In the genomic region with DNA sequence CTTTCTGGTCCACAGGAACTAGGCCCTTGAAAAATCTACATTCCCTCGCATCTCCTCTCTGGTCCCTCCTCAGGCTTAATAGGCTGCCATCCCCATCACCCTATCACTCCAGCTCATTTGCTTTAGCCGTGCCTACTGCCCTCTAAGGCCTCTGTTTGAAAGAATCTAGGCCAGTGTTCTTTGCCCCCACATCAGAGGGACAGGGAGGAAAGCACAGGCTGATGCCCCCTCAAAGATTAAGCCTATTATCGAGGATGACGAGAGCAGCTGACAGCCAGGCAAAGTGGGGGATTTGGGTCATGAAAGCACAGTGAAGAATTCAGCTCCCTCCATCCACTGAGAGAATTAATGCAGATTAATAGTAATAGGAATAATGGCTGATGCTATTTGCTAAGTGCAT, we compare ENCODE assay signal across 22 mouse cellular contexts.
DNase-seq lines count a peak whose midpoint lies in the region; ATAC-seq and TF ChIP-seq lines count a peak whose summit lies in the region.
"Had no signal": no experiment of that assay in that cellular context is flagged by ENCODE, and none has a peak within 500 bp of the region (broad histone marks: within the 10 kb centered on the region; RNA-seq: fewer than 3 reads in every experiment).

No protein-coding gene starts in this region.

- no peak overlapping the region for H3K9ac ChIP-seq in midbrain, embryonic 13.5 days (replicated peaks)
- no peak overlapping the region for H3K9ac ChIP-seq in midbrain, postnatal 0 days (replicated peaks; ENCODE audit: low read length, poor library complexity, severe bottlenecking)
- H3K9ac ChIP-seq: forebrain, embryonic 15.5 days; hindbrain, embryonic 13.5 days had no signal

- no peak overlapping the region for H3K4me2 ChIP-seq in midbrain, embryonic 13.5 days (replicated peaks)
- no peak overlapping the region for H3K4me2 ChIP-seq in midbrain, postnatal 0 days (ENCODE audit: low read depth, low read length, poor library complexity, severe bottlenecking)
- H3K4me2 ChIP-seq: forebrain, embryonic 15.5 days; hindbrain, embryonic 13.5 days had no signal

- peaks cover 4% of the 10 kb centered on the region for H3K4me1 ChIP-seq in midbrain, embryonic 13.5 days (replicated peaks)
- no peaks in the 10 kb centered on the region for H3K4me1 ChIP-seq in midbrain, postnatal 0 days (ENCODE audit: insufficient read depth, low read length)
- H3K4me1 ChIP-seq: embryonic facial prominence, embryonic 10.5 days; forebrain, embryonic 15.5 days had no signal

- DNase-seq in brain, embryonic 14.5 days (ENCODE audit: low read depth): peak; percentile 26
- DNase-seq in midbrain, postnatal 0 days (ENCODE audit: low spot score): no peak
- peak; percentile 42 for DNase-seq in retina, postnatal 7 days (ENCODE audit: low read depth, low spot score)
- DNase-seq in cerebellum, postnatal 4 days (ENCODE audit: low spot score in 2 of 2): no peak
- no peak for DNase-seq in spleen, postnatal 4 days (ENCODE audit: low spot score in 2 of 2)
- DNase-seq in right cerebral cortex, adult 2 months (ENCODE audit: low spot score in 2 of 2): no peak
- DNase-seq: adrenal gland, postnatal 10 days; B cell, adult 2 months; cerebellum, adult 18-20 months; cerebellum, adult 9-11 months; cerebellum, postnatal 36 days; gastrocnemius, postnatal 36 days; heart, adult 11 months; heart, postnatal 10 days had no signal

- no peaks in the 10 kb centered on the region for H3K9me3 ChIP-seq in midbrain, embryonic 13.5 days
- H3K9me3 ChIP-seq in midbrain, postnatal 0 days (ENCODE audit: low read length): no peaks in the 10 kb centered on the region
- H3K9me3 ChIP-seq: embryonic facial prominence, embryonic 10.5 days; forebrain, embryonic 10.5 days; forebrain, embryonic 15.5 days; G1E; hindbrain, embryonic 13.5 days had no signal

- H3K27ac ChIP-seq in midbrain, embryonic 13.5 days: no peak overlapping the region
- H3K27ac ChIP-seq in midbrain, postnatal 0 days (ENCODE audit: low read depth, low read length): no peak overlapping the region
- H3K27ac ChIP-seq: embryonic facial prominence, embryonic 10.5 days; forebrain, embryonic 10.5 days; forebrain, embryonic 15.5 days; hindbrain, embryonic 13.5 days; hindbrain, postnatal 0 days had no signal

- ATAC-seq in midbrain, embryonic 13.5 days: peak; percentile 67; the same call in 1 of the 2 replicates
- ATAC-seq in midbrain, postnatal 0 days (ENCODE audit: low FRiP score): peak; percentile 41; the same call in 1 of the 2 replicates
- ATAC-seq: CD4-positive, CD25-positive, alpha-beta regulatory T cell, adult 4 months; forebrain, embryonic 15.5 days; hindbrain, postnatal 0 days had no signal

- H3K27me3 ChIP-seq in midbrain, embryonic 13.5 days: no peaks in the 10 kb centered on the region
- no peaks in the 10 kb centered on the region for H3K27me3 ChIP-seq in midbrain, postnatal 0 days (ENCODE audit: insufficient read depth, low read length)
- H3K27me3 ChIP-seq: forebrain, embryonic 15.5 days; hindbrain, embryonic 13.5 days had no signal

- 24% methylated on average over 4 of the region's 4 CpGs for WGBS in midbrain, embryonic 13.5 days
- 31% methylated on average over 4 of the region's 4 CpGs for WGBS in midbrain, postnatal 0 days

- no peak for TF ChIP-seq CTCF in brain, embryonic 14.5 days (IDR thresholded peaks at IDR 0.05; ENCODE audit: borderline replicate concordance, extremely low read depth, insufficient read depth, insufficient read length)
- no peak for TF ChIP-seq CTCF in midbrain, postnatal 0 days (IDR thresholded peaks at IDR 0.05)

- H3K36me3 ChIP-seq in midbrain, embryonic 13.5 days: peaks cover 16% of the 10 kb centered on the region
- H3K36me3 ChIP-seq in midbrain, postnatal 0 days (ENCODE audit: insufficient read depth, low read length): no peaks in the 10 kb centered on the region
- H3K36me3 ChIP-seq: embryonic facial prominence, embryonic 10.5 days; forebrain, embryonic 10.5 days; forebrain, embryonic 15.5 days; G1E had no signal

- no peak overlapping the region for H3K4me3 ChIP-seq in midbrain, embryonic 13.5 days (replicated peaks)
- H3K4me3 ChIP-seq in midbrain, postnatal 0 days (ENCODE audit: low read depth, low read length): no peak overlapping the region
- H3K4me3 ChIP-seq: embryonic facial prominence, embryonic 10.5 days; forebrain, embryonic 10.5 days; forebrain, embryonic 15.5 days; hindbrain, embryonic 13.5 days had no signal

- TF ChIP-seq POLR2A in brain, embryonic 14.5 days (IDR thresholded peaks at IDR 0.05; ENCODE audit: borderline replicate concordance, extremely low read depth, insufficient read depth, insufficient read length, poor library complexity, severe bottlenecking): no peak

Comparison
In these comparisons a context has a peak if more than half of its experiments do, and no peak if none do; other contexts are left out.
1. DNase-seq: peak in brain, embryonic 14.5 days (single experiment) and retina, postnatal 7 days (single experiment); none in midbrain, postnatal 0 days (single experiment), cerebellum, postnatal 4 days (0 of 2), spleen, postnatal 4 days (0 of 2) and right cerebral cortex, adult 2 months (0 of 2).